Comparison of ENCODE assay signal across 7 mouse cellular contexts in genomic region chr6:17170782-17171272, GRCm38 (mm10).
A peak's percentile ranks its signal among the peaks of the same experiment; 100 is the strongest.
DNase-seq lines count a peak whose midpoint lies in the region; ATAC-seq and TF ChIP-seq lines count a peak whose summit lies in the region.

No protein-coding gene starts in this region.

- H3K27me3 ChIP-seq in intestine, postnatal 0 days (replicated peaks; ENCODE audit: control insufficient read depth, insufficient read depth, low read length) = no peaks in the 10 kb centered on the region

- no peaks in the 10 kb centered on the region for H3K36me3 ChIP-seq in intestine, postnatal 0 days (ENCODE audit: control insufficient read depth, insufficient read depth)

- ATAC-seq in intestine, postnatal 0 days = no peak

- TF ChIP-seq POLR2A in olfactory bulb, adult 2 months (IDR thresholded peaks at IDR 0.05; ENCODE audit: insufficient read depth, low read depth, low read length) = no peak

- peak overlapping the region; percentile 39 for H3K4me2 ChIP-seq in intestine, postnatal 0 days (replicated peaks; ENCODE audit: low read depth)

- H3K9me3 ChIP-seq in intestine, postnatal 0 days (ENCODE audit: control insufficient read depth) = no peaks in the 10 kb centered on the region

- no peaks in the 10 kb centered on the region for H3K4me1 ChIP-seq in intestine, postnatal 0 days (replicated peaks; ENCODE audit: control insufficient read depth, insufficient read depth, low read length)
- peaks cover 11% of the 10 kb centered on the region for H3K4me1 ChIP-seq in olfactory bulb, adult 2 months (ENCODE audit: control insufficient read depth, insufficient read depth, low read length)

- no peak for TF ChIP-seq CTCF in intestine, postnatal 0 days (IDR thresholded peaks at IDR 0.05; ENCODE audit: low read depth)
- no peak for TF ChIP-seq CTCF in olfactory bulb, adult 2 months (IDR thresholded peaks at IDR 0.05; ENCODE audit: insufficient read depth, low read depth, low read length)

- WGBS in intestine, postnatal 0 days = 41% methylated on average over 7 of the region's 7 CpGs
- WGBS in olfactory bulb, adult 2 months = 43% methylated on average over 7 of the region's 7 CpGs

- peak overlapping the region; percentile 42 for H3K27ac ChIP-seq in intestine, postnatal 0 days (ENCODE audit: low read depth, low read length)
- H3K27ac ChIP-seq in olfactory bulb, adult 2 months (ENCODE audit: insufficient read depth, low read depth, low read length) = peak overlapping the region; percentile 77

- H3K9ac ChIP-seq in intestine, postnatal 0 days (ENCODE audit: low read depth, low read length) = no peak overlapping the region

- no peak overlapping the region for H3K4me3 ChIP-seq in intestine, postnatal 0 days (ENCODE audit: low read depth, low read length)
- H3K4me3 ChIP-seq in olfactory bulb, adult 2 months (ENCODE audit: insufficient read depth, low read depth, low read length) = no peak overlapping the region

- peak; percentile 13 for DNase-seq in right cerebral cortex, postnatal 14 days
- no peak for DNase-seq in right cerebral cortex, adult 18-20 months
- peak; percentile 68 for DNase-seq in gastrocnemius, postnatal 25 days
- DNase-seq in left cerebral cortex, adult 9 months (ENCODE audit: low spot score in 2 of 2) = no peak
- no peak for DNase-seq in cerebellum, adult 8-10 months

Comparison
In these comparisons a context has a peak if more than half of its experiments do, and no peak if none do; other contexts are left out.
1. DNase-seq: peak in right cerebral cortex, postnatal 14 days (single experiment) and gastrocnemius, postnatal 25 days (single experiment); none in right cerebral cortex, adult 18-20 months (single experiment), left cerebral cortex, adult 9 months (0 of 2) and cerebellum, adult 8-10 months (single experiment).